In genomic region chr9:121857474-121858152, GRCm38 (mm10) we compare ENCODE assay signal across 8 mouse cellular contexts. TPM values are rescaled to one million over a fixed set of nuclear protein-coding genes. Genes with fewer than 3 reads are reported as not detected.
DNase-seq lines count a peak whose midpoint lies in the region; ATAC-seq and TF ChIP-seq lines count a peak whose summit lies in the region.

No protein-coding gene starts in this region.

- WGBS in forebrain, embryonic 12.5 days: under 1% methylated on average over 70 of the region's 70 CpGs
- WGBS in heart, postnatal 0 days: under 1% methylated on average over 66 of the region's 70 CpGs
- WGBS in large intestine, adult 2 months: under 1% methylated on average over 70 of the region's 70 CpGs
- WGBS in liver, postnatal 0 days (ENCODE audit: insufficient replicate concordance): under 1% methylated on average over 69 of the region's 70 CpGs
- under 1% methylated on average over 69 of the region's 70 CpGs for WGBS in neural tube, embryonic 14.5 days

- no peaks in the 10 kb centered on the region for H3K27me3 ChIP-seq in E14TG2a.4 (ENCODE audit: insufficient read depth, low read length)
- no peaks in the 10 kb centered on the region for H3K27me3 ChIP-seq in forebrain, embryonic 12.5 days
- H3K27me3 ChIP-seq in heart, postnatal 0 days (ENCODE audit: control insufficient read depth, insufficient read depth, low read length): no peaks in the 10 kb centered on the region
- no peaks in the 10 kb centered on the region for H3K27me3 ChIP-seq in liver, postnatal 0 days (ENCODE audit: insufficient read depth, low read length)
- H3K27me3 ChIP-seq in neural tube, embryonic 14.5 days (ENCODE audit: control insufficient read depth, insufficient read depth, low read length): no peaks in the 10 kb centered on the region

- H3K4me3 ChIP-seq in E14TG2a.4 (replicated peaks; ENCODE audit: low read length): peak overlapping the region; percentile 93
- peak overlapping the region; percentile 76 for H3K4me3 ChIP-seq in forebrain, embryonic 12.5 days (replicated peaks)
- peak overlapping the region; percentile 92 for H3K4me3 ChIP-seq in heart, postnatal 0 days (ENCODE audit: low read depth, low read length)
- peak overlapping the region; percentile 93 for H3K4me3 ChIP-seq in liver, postnatal 0 days (ENCODE audit: low read depth, low read length)
- peak overlapping the region; percentile 78 for H3K4me3 ChIP-seq in neural tube, embryonic 14.5 days (ENCODE audit: low read depth, low read length)

- H3K4me2 ChIP-seq in forebrain, embryonic 12.5 days: peak overlapping the region; percentile 93
- peak overlapping the region; percentile 87 for H3K4me2 ChIP-seq in heart, postnatal 0 days (ENCODE audit: low read depth, low read length)
- H3K4me2 ChIP-seq in liver, postnatal 0 days (ENCODE audit: low read depth, low read length): peak overlapping the region; percentile 97
- H3K4me2 ChIP-seq in neural tube, embryonic 14.5 days (ENCODE audit: low read depth, low read length): peak overlapping the region; percentile 73

- no peaks in the 10 kb centered on the region for H3K9me3 ChIP-seq in E14TG2a.4 (ENCODE audit: low read length)
- no peaks in the 10 kb centered on the region for H3K9me3 ChIP-seq in forebrain, embryonic 12.5 days
- no peaks in the 10 kb centered on the region for H3K9me3 ChIP-seq in heart, postnatal 0 days (replicated peaks; ENCODE audit: control insufficient read depth, low read length)
- H3K9me3 ChIP-seq in liver, postnatal 0 days (ENCODE audit: low read length): no peaks in the 10 kb centered on the region
- no peaks in the 10 kb centered on the region for H3K9me3 ChIP-seq in neural tube, embryonic 14.5 days (ENCODE audit: control insufficient read depth, low read length)

- peak; percentile 99 for ATAC-seq in forebrain, embryonic 12.5 days (ENCODE audit: low FRiP score)
- ATAC-seq in heart, postnatal 0 days (ENCODE audit: insufficient read depth, low read depth): peak; percentile 98
- peak; percentile 96 for ATAC-seq in liver, postnatal 0 days
- ATAC-seq in neural tube, embryonic 14.5 days (ENCODE audit: low read depth): peak; percentile 98

- H3K9ac ChIP-seq in forebrain, embryonic 12.5 days: peak overlapping the region; percentile 89
- H3K9ac ChIP-seq in heart, postnatal 0 days (replicated peaks; ENCODE audit: low read depth, low read length): peak overlapping the region; percentile 87
- H3K9ac ChIP-seq in liver, postnatal 0 days (replicated peaks): peak overlapping the region; percentile 96
- H3K9ac ChIP-seq in neural tube, embryonic 14.5 days (replicated peaks; ENCODE audit: low read depth, low read length): peak overlapping the region; percentile 84

- peaks cover 44% of the 10 kb centered on the region for H3K4me1 ChIP-seq in E14TG2a.4 (replicated peaks; ENCODE audit: low read depth, low read length)
- H3K4me1 ChIP-seq in forebrain, embryonic 12.5 days: peaks cover 13% of the 10 kb centered on the region
- H3K4me1 ChIP-seq in heart, postnatal 0 days (ENCODE audit: control insufficient read depth, insufficient read depth): peaks cover 8% of the 10 kb centered on the region; the same call in 1 of the 2 replicates
- H3K4me1 ChIP-seq in liver, postnatal 0 days (ENCODE audit: insufficient read depth): peaks cover 29% of the 10 kb centered on the region
- H3K4me1 ChIP-seq in neural tube, embryonic 14.5 days (ENCODE audit: control insufficient read depth, insufficient read depth, low read length): no peaks in the 10 kb centered on the region

- no peak for TF ChIP-seq CTCF in E14TG2a.4 (conservative IDR thresholded peaks at IDR 0.05; ENCODE audit: low read length)
- TF ChIP-seq CTCF in heart, postnatal 0 days (IDR thresholded peaks at IDR 0.05; ENCODE audit: low read depth): no peak
- TF ChIP-seq CTCF in liver, postnatal 0 days (IDR thresholded peaks at IDR 0.05; ENCODE audit: low read depth): peak; percentile 51

- H3K36me3 ChIP-seq in E14TG2a.4 (ENCODE audit: insufficient read depth, low read length): peaks cover 39% of the 10 kb centered on the region
- H3K36me3 ChIP-seq in forebrain, embryonic 12.5 days (replicated peaks): no peaks in the 10 kb centered on the region
- H3K36me3 ChIP-seq in heart, postnatal 0 days (replicated peaks; ENCODE audit: control insufficient read depth, insufficient read depth, low read length): peaks cover 3% of the 10 kb centered on the region; the same call in 1 of the 2 replicates
- 0 out of 2 replicates have a peak, but pooled peaks cover 3% of the 10 kb centered on the region for H3K36me3 ChIP-seq in liver, postnatal 0 days (replicated peaks; ENCODE audit: insufficient read depth, low read length)
- no peaks in the 10 kb centered on the region for H3K36me3 ChIP-seq in neural tube, embryonic 14.5 days (ENCODE audit: control insufficient read depth, insufficient read depth, low read length)

- DNase-seq in c-Kit-positive CD71-positive TER-119-positive erythroid progenitor cells, embryonic 14.5 days (ENCODE audit: low spot score): peak; percentile 93
- DNase-seq in heart, postnatal 0 days (ENCODE audit: low spot score): peak; percentile 97
- DNase-seq in large intestine, adult 2 months (ENCODE audit: low read depth, low spot score): peak; percentile 83
- peak; percentile 99 for DNase-seq in liver, postnatal 0 days
- peak; percentile 99 for DNase-seq in testis, postnatal 10 days (ENCODE audit: low spot score)

- peak overlapping the region; percentile 95 for H3K27ac ChIP-seq in forebrain, embryonic 12.5 days
- peak overlapping the region; percentile 97 for H3K27ac ChIP-seq in heart, postnatal 0 days (ENCODE audit: low read depth)
- H3K27ac ChIP-seq in liver, postnatal 0 days (ENCODE audit: low read depth): peak overlapping the region; percentile 96
- peak overlapping the region; percentile 95 for H3K27ac ChIP-seq in neural tube, embryonic 14.5 days (ENCODE audit: low read depth, low read length)

- no peak for TF ChIP-seq EP300 in heart, postnatal 0 days (IDR thresholded peaks at IDR 0.05; ENCODE audit: low read depth)
- no peak for TF ChIP-seq EP300 in liver, postnatal 0 days (IDR thresholded peaks at IDR 0.05; ENCODE audit: low read depth)

RNA-seq across cellular contexts. Expression of gene Higd1a, which starts 0.5 kb away (rescaled TPM):
- polyA plus RNA-seq in forebrain, embryonic 12.5 days (2016; fragmentation: Nextera tagmentation; extraction: Ambion mirVana): 153 and 158 TPM in 2 replicates
- 59.2 and 85.4 TPM in 2 replicates for total RNA-seq in heart, postnatal 0 days (2014; rRNA removed; ENCODE audit: low replicate concordance)
- 319 and 332 TPM in 2 replicates for polyA plus RNA-seq in heart, postnatal 0 days (2015; fragmentation: Nextera tagmentation; extraction: Ambion mirVana)
- polyA plus RNA-seq in large intestine, adult 2 months (2012; rRNA removed): 18.4 and 29.0 TPM in 2 replicates
- polyA plus RNA-seq in liver, postnatal 0 days (2015; fragmentation: Nextera tagmentation; extraction: Ambion mirVana): 126 and 134 TPM in 2 replicates
- polyA plus RNA-seq in neural tube, embryonic 14.5 days (2014; fragmentation: Nextera tagmentation; extraction: Ambion mirVana): 135 and 159 TPM in 2 replicates

RNA-seq across cellular contexts. Expression of gene Ccdc13, which starts 18.4 kb away (rescaled TPM):
- 3.1 and 3.6 TPM in 2 replicates for polyA plus RNA-seq in forebrain, embryonic 12.5 days (2016; fragmentation: Nextera tagmentation; extraction: Ambion mirVana)
- not detected in 2 replicates for total RNA-seq in heart, postnatal 0 days (2014; rRNA removed; ENCODE audit: low replicate concordance)
- polyA plus RNA-seq in heart, postnatal 0 days (2015; fragmentation: Nextera tagmentation; extraction: Ambion mirVana): 0.34 and 0.41 TPM in 2 replicates
- 0.21 and 0.30 TPM in 2 replicates for polyA plus RNA-seq in large intestine, adult 2 months (2012; rRNA removed)
- not detected in 2 replicates for polyA plus RNA-seq in liver, postnatal 0 days (2015; fragmentation: Nextera tagmentation; extraction: Ambion mirVana)
- polyA plus RNA-seq in neural tube, embryonic 14.5 days (2014; fragmentation: Nextera tagmentation; extraction: Ambion mirVana): 1.9 and 2.7 TPM in 2 replicates

RNA-seq across cellular contexts. Expression of gene Ackr2, which starts 40.5 kb away (rescaled TPM):
- 0.89 and 1.2 TPM in 2 replicates for polyA plus RNA-seq in forebrain, embryonic 12.5 days (2016; fragmentation: Nextera tagmentation; extraction: Ambion mirVana)
- 4.1 and 4.6 TPM in 2 replicates for total RNA-seq in heart, postnatal 0 days (2014; rRNA removed; ENCODE audit: low replicate concordance)
- polyA plus RNA-seq in heart, postnatal 0 days (2015; fragmentation: Nextera tagmentation; extraction: Ambion mirVana): 1.6 and 2.1 TPM in 2 replicates
- polyA plus RNA-seq in large intestine, adult 2 months (2012; rRNA removed): 1.5 TPM in 2 replicates
- 1.0 and 1.1 TPM in 2 replicates for polyA plus RNA-seq in liver, postnatal 0 days (2015; fragmentation: Nextera tagmentation; extraction: Ambion mirVana)
- 1.6 and 2.0 TPM in 2 replicates for polyA plus RNA-seq in neural tube, embryonic 14.5 days (2014; fragmentation: Nextera tagmentation; extraction: Ambion mirVana)

RNA-seq across cellular contexts. Expression of gene Cyp8b1, which starts 58.5 kb away (rescaled TPM):
- polyA plus RNA-seq in forebrain, embryonic 12.5 days (2016; fragmentation: Nextera tagmentation; extraction: Ambion mirVana): not detected in 2 replicates
- total RNA-seq in heart, postnatal 0 days (2014; rRNA removed; ENCODE audit: low replicate concordance): not detected in 2 replicates
- not detected in 2 replicates for polyA plus RNA-seq in heart, postnatal 0 days (2015; fragmentation: Nextera tagmentation; extraction: Ambion mirVana)
- 0.07 and 0.09 TPM in 2 replicates for polyA plus RNA-seq in large intestine, adult 2 months (2012; rRNA removed)
- polyA plus RNA-seq in liver, postnatal 0 days (2015; fragmentation: Nextera tagmentation; extraction: Ambion mirVana): 130 and 144 TPM in 2 replicates
- polyA plus RNA-seq in neural tube, embryonic 14.5 days (2014; fragmentation: Nextera tagmentation; extraction: Ambion mirVana): not detected in 2 replicates

Comparison
In these comparisons a context has a peak if more than half of its experiments do, and no peak if none do; other contexts are left out.
1. Peak in every context shown above with its lines: DNase-seq, ATAC-seq, H3K4me3 ChIP-seq and H3K27ac ChIP-seq.